Mouse (Mus musculus): Measurements from ENCODE around the gene Podn.
"Not testable (repeated sequence)": the region's sequence is repeated elsewhere in the genome, so short reads cannot be mapped to it uniquely, and the experiment has no call there.

The Podn gene

GRCm38 (mm10) chr4:108096345-108096744 is at the start of gene Podn:
TSS of gene Podn (minus strand) at chr4:108096445.
- no peak for DNase-seq (ENCODE audit: low spot score)

- DNase-seq (ENCODE audit: low spot score): not testable (repeated sequence)
Observed at GRCm38 (mm10) chr4:108145554-108145953, 49.3 kb upstream of the Podn start.

GRCm38 (mm10) chr4:108144880-108145279 is 48.6 kb upstream of the Podn start, which contains the start of gene Scp2:
TSS of gene Scp2 (minus strand) at chr4:108144998.
- no peak for DNase-seq (ENCODE audit: low spot score)

GRCm38 (mm10) chr4:108143778-108144177 is 47.5 kb upstream of the Podn start:
- no peak for DNase-seq (ENCODE audit: low spot score)

GRCm38 (mm10) chr4:108143178-108143577 is 46.9 kb upstream of the Podn start:
- not testable (repeated sequence) for DNase-seq (ENCODE audit: low spot score)

GRCm38 (mm10) chr4:108136938-108137337 is 40.7 kb upstream of the Podn start:
- no peak for DNase-seq (ENCODE audit: low spot score)

- DNase-seq (ENCODE audit: low spot score): no peak
Observed at GRCm38 (mm10) chr4:108130452-108130851, 34.2 kb upstream of the Podn start.

- DNase-seq (ENCODE audit: low spot score): no peak
Observed at GRCm38 (mm10) chr4:108128339-108128738, 32.1 kb upstream of the Podn start.

- DNase-seq (ENCODE audit: low spot score): no peak
Observed at GRCm38 (mm10) chr4:108127516-108127915, 31.3 kb upstream of the Podn start.

GRCm38 (mm10) chr4:108126260-108126659 is 30.0 kb upstream of the Podn start:
- no peak for DNase-seq (ENCODE audit: low spot score)

- no peak for DNase-seq (ENCODE audit: low spot score)
Observed at GRCm38 (mm10) chr4:108124104-108124503, 27.9 kb upstream of the Podn start.

GRCm38 (mm10) chr4:108117924-108118876 is 22.0 kb upstream of the Podn start:
- peak; percentile 90 for DNase-seq (ENCODE audit: low spot score)

GRCm38 (mm10) chr4:108117488-108117887 is 21.2 kb upstream of the Podn start:
- DNase-seq (ENCODE audit: low spot score): no peak

GRCm38 (mm10) chr4:108116466-108116865 is 20.2 kb upstream of the Podn start:
- DNase-seq (ENCODE audit: low spot score): no peak

GRCm38 (mm10) chr4:108110706-108111105 is 14.5 kb upstream of the Podn start:
- no peak for DNase-seq (ENCODE audit: low spot score)

- DNase-seq (ENCODE audit: low spot score): no peak
Observed at GRCm38 (mm10) chr4:108109728-108110127, 13.5 kb upstream of the Podn start.

GRCm38 (mm10) chr4:108092741-108093397 is 3.4 kb downstream of the Podn start:
- no peak for DNase-seq (ENCODE audit: low spot score)

- no peak for DNase-seq (ENCODE audit: low spot score)
Observed at GRCm38 (mm10) chr4:108083993-108084392, 12.3 kb downstream of the Podn start.

GRCm38 (mm10) chr4:108083032-108083735 is 13.1 kb downstream of the Podn start:
- no peak for DNase-seq (ENCODE audit: low spot score)

GRCm38 (mm10) chr4:108082401-108082806 is 13.8 kb downstream of the Podn start:
- no peak for DNase-seq (ENCODE audit: low spot score)

- no peak for DNase-seq (ENCODE audit: low spot score)
Observed at GRCm38 (mm10) chr4:108080876-108081275, 15.4 kb downstream of the Podn start.

- DNase-seq (ENCODE audit: low spot score): no peak
Observed at GRCm38 (mm10) chr4:108079762-108080161, 16.5 kb downstream of the Podn start.

All from ovary, adult 18-20 months (tissue).